Mouse (Mus musculus) lung, adult 2 months (tissue): ENCODE measurements around the gene Fgf13.

Experiments used
- CTCF ChIP-seq: fragments of 200-500 bp; IDR thresholded peaks from 2 replicates; pipeline ENCODE4 v1.5.1; 2011; ENCODE audit warnings: mild to moderate bottlenecking, low read length, control low read depth; ENCODE audit not compliant: insufficient read depth
- POLR2A ChIP-seq: fragments of 200-500 bp; IDR thresholded peaks from 2 replicates; pipeline ENCODE4 v1.6.1; 2011; ENCODE audit warnings: low read depth, mild to moderate bottlenecking, control low read depth, low read length, borderline replicate concordance; ENCODE audit errors: extremely low read depth

GRCm38 (mm10) chrX:59243752-59244151 lies 324.1 kb downstream of the Fgf13 start:
- TF ChIP-seq POLR2A = no peak
- no peak for TF ChIP-seq CTCF
